Mouse (Mus musculus): ENCODE measurements around the gene Map1a.
A peak's percentile ranks its signal among the peaks of the same experiment; 100 is the strongest.

Map1a gene

DNA sequence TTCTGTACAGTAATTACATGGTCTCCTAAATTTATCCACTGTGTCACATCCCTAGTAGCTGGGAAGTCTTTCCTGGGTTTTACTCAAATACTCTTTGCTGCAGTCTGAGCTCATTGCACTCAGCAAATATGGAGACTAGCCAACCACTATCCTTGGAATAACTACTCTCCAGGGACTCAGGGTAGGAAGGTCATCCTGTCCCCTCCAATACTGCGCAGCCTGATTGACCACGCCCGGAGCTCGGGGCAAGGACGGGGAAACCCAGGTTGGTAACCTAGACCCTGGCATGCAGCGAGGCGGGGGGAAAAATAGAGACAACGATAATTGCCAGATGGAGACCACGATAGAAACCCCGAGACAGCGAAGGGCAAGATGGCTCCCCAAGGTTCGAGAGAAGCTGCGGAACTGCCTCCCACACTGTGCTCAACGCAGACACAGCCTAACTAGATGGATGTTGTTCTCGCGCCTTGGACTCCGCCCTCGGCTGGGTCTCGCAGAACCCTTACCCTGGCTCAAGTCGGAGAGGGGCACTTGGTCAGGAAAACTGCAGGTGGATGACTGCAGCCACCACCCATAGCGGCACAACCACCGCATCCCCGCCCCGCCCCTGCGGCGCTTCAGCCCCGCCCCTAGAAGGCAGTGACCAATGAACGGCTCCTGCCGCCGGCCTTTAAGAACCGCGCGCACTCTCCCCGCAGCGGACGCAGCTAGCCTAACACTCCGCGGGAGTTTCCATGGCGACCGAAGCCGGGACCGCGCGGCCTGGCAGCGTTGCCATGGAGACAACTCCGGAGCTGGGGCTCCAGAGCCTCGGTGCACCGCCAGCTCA, at the start of gene Map1a:
Gene Map1a, plus strand, starts transcription at position 700 of the 829 bp plus-strand sequence.
- DNase-seq (ENCODE audit: low read depth in 2 of 2, low spot score in 2 of 2), result peak; percentile 81 to 82

GRCm38 (mm10) chr2:121244099-121244498, 45.3 kb upstream of the Map1a start:
- DNase-seq (ENCODE audit: low read depth in 2 of 2, low spot score in 2 of 2), result no peak

- no peak for DNase-seq (ENCODE audit: low read depth in 2 of 2, low spot score in 2 of 2)
Observed at GRCm38 (mm10) chr2:121249758-121250157, 39.6 kb upstream of the Map1a start.

GRCm38 (mm10) chr2:121268446-121268845, 21.0 kb upstream of the Map1a start:
- DNase-seq (ENCODE audit: low read depth in 2 of 2, low spot score in 2 of 2), result no peak

- DNase-seq (ENCODE audit: low read depth in 2 of 2, low spot score in 2 of 2), result no peak
Observed at GRCm38 (mm10) chr2:121270521-121271235, 18.7 kb upstream of the Map1a start.

DNA sequence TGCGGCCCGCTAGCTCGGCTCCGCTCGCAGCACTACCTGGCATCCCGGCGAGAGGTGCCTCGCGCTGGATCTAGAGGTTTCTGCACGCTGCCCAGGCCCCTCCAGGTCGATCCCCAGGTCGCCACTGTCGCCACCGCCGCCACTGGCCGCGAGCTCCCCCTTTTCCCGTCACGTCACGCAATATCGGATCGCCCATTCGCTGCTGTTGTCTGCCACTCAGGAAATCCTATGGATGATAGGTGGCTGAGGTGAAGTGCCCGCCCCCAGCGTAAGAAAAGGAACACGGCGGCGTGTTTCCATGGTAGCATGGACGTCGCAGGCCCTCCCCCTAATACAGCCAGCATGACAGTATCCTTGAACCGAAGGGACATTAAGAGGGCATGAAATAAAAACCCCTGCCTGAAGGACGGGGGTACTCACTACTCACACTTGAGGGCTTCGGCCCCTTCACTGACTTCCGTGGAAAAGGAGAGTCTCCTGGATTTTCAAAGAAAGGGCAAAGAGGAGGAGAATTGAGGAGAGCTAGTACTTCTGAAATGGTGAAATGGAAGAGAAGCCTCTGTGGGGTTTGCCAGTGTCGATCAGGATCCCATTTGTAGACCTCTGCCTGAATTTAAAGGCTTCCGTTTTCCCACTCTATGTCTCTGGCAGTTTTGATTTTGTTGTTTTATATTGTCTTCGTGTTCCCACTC, 18.0 kb upstream of the Map1a start, which contains the start of gene Trp53bp1:
Gene Trp53bp1, minus strand, starts transcription at position 172 of the 692 bp plus-strand sequence.
- peak; percentile 83 to 91 for DNase-seq (ENCODE audit: low read depth in 2 of 2, low spot score in 2 of 2)

DNA sequence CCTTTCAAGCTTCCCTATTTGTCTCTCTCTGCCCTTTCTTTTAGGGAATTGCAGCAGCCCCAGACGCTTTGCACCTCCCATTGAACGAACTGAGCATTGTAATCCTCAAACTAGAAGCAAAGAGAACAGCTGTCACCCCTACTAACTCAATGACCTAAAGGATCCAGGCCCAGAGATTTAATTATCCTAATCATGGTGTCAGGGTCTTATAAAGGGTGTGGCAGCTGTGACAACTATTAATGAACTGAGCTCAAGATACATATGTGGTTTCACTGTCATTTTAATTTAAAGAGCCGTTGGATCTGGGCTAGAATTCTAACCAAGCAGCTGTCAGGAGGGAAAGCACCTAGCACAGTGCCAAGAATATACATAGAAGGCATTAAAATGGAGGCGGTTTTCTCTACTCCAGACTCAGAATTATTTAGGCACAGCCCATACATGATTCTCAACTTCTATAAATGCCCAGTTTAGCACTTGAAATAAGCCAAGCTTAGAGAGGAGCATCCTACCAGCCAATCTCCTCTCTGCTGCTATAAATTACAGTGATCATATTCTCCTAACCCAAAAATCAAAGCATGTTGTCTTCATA, 17.4 kb upstream of the Map1a start:
- DNase-seq (ENCODE audit: low read depth in 2 of 2, low spot score in 2 of 2), result no peak

DNA sequence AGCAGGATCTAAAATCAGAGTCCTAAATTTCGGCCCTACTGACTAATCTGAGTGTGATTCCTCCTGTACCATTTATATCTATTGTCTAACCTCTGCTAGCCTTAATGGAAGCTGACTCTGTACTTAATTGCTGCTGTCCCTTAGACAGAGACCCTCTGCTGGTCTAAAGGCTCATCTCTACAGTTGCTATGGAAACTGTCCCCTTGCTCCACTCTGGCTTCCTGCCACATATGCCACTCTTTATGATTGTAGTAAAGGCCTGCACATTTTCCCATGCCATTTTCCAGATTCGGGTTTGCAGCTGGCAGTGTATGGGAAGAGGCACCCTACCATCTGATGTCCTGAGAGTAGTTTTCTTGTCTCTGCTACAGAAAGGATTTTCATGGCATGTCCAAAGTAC, 1.6 kb upstream of the Map1a start:
- DNase-seq (ENCODE audit: low read depth in 2 of 2, low spot score in 2 of 2), result no peak

DNA sequence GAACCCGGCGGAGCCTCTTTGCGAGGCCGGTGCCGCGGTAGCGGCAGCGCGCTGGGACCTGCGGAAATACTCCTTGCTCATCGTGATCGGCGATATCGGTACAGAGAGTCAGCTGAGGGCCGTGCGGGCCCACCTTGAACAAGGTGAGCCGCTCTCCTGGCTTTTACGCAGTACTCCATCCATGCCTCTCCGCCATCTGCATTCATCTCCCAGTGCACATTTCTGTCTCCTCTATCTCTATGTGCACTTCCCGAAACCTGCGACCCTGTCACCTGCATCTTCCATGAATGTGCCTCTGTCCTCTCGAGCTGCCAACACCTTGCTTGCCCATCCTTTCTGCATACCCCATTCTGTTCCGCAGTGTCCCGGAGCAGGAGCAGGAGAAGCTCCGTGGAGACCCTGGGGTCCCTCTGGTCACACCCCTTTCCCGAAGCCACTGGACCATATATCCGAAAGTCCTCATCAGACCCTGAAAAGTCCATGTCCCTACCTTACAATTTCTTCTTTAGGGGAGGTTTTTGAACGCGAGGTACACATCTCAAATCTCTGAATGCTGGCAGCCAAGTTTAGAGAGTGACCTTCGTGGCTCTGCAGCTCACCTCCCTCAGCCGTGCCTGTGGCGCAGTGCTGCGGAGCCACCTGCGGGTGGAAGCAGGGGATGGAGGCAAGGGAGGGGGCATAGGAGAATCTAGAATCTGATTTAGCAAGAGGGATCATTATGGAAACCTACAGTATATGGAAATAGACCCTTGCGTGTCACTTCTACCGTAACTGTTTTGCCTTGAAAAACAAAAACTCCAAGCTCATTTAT, 535 bp downstream of the Map1a start:
- no peak for DNase-seq (ENCODE audit: low read depth in 2 of 2, low spot score in 2 of 2)

DNA sequence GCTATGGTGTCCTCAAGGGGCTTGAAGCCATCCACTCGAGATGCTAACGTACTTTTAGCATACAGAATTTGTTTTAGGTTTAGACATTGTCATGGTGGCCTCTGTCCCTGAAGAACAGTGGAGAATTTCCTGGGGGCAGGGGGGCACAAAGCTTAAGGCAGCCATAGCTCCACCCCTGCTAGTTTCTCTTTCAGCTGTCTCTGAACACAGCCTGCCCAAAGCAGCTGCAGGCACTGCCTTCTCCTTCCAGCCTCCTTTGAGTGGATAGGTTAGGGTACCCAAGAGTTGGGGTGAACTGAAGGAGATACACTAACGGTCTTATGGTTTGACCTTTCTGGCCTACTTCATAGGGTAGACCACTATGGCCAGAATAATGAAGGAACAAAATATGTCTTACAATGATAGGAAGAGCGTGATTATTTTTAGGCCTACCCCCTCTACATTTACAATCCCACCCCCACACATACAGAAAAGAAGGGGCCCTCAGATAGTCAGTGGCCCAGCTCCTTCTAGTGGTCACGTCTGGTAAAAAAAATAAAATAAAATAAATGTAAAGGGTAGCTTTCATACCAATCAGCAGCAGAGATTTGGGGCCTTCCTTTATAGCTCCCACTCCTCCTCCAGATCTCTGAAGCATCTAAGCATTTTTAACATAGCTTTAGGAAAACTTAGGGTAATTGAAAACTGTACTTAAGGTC, 3.1 kb downstream of the Map1a start:
- DNase-seq (ENCODE audit: low read depth in 2 of 2, low spot score in 2 of 2), result no peak

DNA sequence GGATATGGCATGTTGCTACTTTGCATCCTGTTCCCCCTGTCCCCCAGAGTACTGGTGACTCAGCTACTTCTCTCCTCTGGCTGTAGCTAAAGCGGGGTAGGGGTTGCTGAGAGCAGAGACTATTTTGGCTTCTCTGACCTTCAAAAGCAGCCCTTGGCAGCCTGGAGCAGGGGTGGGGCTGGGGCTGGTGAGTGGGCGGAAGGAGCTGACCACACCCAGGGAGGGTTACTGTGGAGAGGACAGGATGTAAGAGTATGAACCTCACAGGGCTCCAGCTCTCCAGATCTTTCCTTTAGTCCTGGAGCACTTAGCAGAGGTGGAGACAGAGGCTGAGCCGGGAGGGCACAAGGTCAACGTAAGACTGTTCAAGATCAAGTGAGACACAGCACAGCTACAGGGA, 4.8 kb downstream of the Map1a start:
- no peak for DNase-seq (ENCODE audit: low read depth in 2 of 2, low spot score in 2 of 2)

DNA sequence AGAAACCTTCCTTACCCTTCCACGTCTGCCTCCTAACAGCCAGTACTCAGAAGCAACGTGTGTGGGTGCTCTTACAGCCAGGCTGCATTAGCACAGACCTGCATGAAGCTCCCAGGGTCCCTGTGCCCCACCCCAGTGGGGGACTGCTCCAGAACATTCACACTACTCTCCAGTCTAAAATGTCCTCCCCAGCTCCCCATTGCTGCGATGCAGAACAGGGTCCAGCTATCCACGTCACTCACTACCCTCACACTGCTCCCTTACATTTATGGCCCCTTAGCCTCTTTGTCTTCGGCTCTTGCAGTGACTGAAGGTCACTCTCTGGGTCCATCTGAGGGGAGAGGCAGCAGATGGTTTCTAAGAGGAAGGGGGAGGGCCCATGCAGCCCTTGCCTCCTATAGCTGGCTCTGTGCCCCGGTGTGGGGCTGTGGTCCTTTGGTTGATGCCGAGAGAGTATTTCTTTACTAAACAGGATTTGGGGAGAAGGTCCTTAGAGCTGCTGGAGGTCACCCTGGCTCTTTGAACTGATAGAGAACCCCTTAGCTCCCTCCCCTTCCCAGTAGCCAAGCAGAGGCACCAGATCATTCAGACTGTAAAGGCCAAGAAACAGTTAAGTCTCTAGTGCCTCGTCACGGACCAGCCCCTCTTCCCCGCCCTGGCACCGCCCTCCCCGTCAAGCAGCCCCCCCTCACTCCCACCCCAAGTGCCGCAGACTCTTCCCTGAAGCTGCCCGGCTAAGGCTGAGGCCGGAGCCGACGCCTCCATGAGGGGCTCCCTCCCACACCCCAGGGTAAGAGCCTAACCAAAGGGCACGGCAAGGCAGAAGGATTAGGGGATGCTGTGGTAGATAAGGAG, 5.6 kb downstream of the Map1a start:
- DNase-seq (ENCODE audit: low read depth in 2 of 2, low spot score in 2 of 2), result no peak

GRCm38 (mm10) chr2:121295608-121296571, 6.5 kb downstream of the Map1a start:
- no peak for DNase-seq (ENCODE audit: low read depth in 2 of 2, low spot score in 2 of 2)

DNA sequence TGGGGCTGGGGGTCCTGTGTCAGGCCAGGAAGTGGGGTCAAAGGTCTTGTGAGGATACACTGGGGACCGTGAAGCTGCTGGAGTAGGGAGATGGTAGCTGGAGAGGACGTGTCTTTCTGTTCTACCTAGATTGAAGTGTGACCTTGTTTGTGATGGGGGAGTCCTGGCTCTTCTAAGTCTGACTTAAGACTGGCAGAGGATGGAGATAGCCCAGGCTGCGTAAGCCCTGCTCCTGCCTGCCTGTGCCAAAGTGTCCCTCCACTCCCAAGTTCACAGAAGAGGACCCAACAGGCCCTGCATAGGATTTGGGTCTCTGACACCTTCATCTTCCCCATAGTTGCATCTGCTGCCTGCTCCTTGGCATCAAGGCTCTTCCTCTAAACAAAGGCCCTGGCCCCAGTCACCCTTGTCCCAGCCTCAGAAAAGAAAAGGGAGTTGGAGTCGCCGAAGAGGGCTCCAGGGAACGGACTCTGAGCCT, 7.4 kb downstream of the Map1a start:
- no peak for DNase-seq (ENCODE audit: low read depth in 2 of 2, low spot score in 2 of 2)

- DNase-seq (ENCODE audit: low read depth in 2 of 2, low spot score in 2 of 2), result no peak
Observed at GRCm38 (mm10) chr2:121297701-121298100, 8.3 kb downstream of the Map1a start.

GRCm38 (mm10) chr2:121298131-121298530, 8.7 kb downstream of the Map1a start:
- DNase-seq (ENCODE audit: low read depth in 2 of 2, low spot score in 2 of 2), result no peak

DNA sequence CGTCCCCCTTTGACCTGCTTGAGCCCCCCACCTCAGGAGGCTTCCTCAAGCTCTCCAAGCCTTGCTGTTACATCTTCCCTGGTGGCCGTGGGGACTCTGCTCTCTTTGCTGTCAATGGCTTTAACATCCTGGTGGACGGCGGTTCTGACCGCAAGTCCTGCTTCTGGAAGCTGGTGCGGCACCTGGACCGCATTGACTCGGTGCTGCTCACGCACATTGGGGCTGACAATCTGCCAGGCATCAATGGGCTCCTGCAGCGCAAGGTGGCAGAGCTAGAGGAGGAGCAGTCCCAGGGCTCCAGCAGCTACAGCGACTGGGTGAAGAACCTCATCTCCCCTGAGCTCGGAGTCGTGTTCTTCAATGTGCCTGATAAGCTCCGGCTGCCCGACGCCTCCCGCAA, 10.1 kb downstream of the Map1a start:
- no peak for DNase-seq (ENCODE audit: low read depth in 2 of 2, low spot score in 2 of 2)

DNA sequence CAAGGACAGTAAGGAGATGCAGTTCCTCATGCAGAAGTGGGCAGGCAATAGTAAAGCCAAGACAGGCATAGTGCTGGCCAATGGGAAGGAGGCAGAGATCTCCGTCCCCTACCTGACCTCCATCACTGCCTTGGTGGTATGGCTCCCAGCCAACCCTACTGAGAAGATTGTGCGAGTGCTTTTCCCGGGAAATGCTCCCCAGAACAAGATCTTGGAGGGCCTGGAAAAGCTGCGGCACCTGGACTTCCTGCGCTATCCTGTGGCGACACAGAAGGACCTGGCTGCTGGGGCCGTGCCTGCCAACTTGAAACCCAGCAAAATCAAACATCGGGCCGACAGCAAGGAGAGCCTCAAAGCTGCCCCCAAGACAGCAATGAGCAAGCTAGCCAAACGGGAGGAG, 10.6 kb downstream of the Map1a start:
- no peak for DNase-seq (ENCODE audit: low read depth in 2 of 2, low spot score in 2 of 2)
